Mouse (Mus musculus): ENCODE measurements around the gene Scn5a. TPM values are rescaled to one million over a fixed set of nuclear protein-coding genes. Genes with fewer than 3 reads are reported as not detected.

Gene Scn5a
- total and polyA plus RNA-seq, 2 experiments from 2014 or later, result 0.77 to 8.2 TPM

GRCm38 (mm10) chr9:119524511-119524910 lies 54.3 kb downstream of the Scn5a start:
- Histone ChIP-seq H3K36me3 (ENCODE audit: insufficient read depth) (no peaks in the 10 kb centered on the region), H3K9me3 (ENCODE audit: low read length) (no peaks in the 10 kb centered on the region), H3K27me3 (ENCODE audit: insufficient read depth, low read length) (no peaks in the 10 kb centered on the region), H3K4me2 (ENCODE audit: low read depth) (no peak overlapping the region), H3K27ac (ENCODE audit: low read depth, low read length) (no peak overlapping the region), H3K9ac (no peak overlapping the region), H3K4me1 (ENCODE audit: insufficient read depth) (no peaks in the 10 kb centered on the region), H3K4me3 (ENCODE audit: low read depth, low read length) (no peak overlapping the region)
- 92% methylated on average over 6 of the region's 6 CpGs for WGBS
- no peak for TF ChIP-seq CTCF (IDR thresholded peaks at IDR 0.05; ENCODE audit: low read depth)
- DNase-seq, result no peak
- no peak for ATAC-seq

GRCm38 (mm10) chr9:119523301-119523700 lies 55.5 kb downstream of the Scn5a start:
- Histone ChIP-seq H3K36me3 (ENCODE audit: insufficient read depth) (no peaks in the 10 kb centered on the region), H3K9me3 (ENCODE audit: low read length) (no peaks in the 10 kb centered on the region), H3K9ac (no peak overlapping the region), H3K4me2 (ENCODE audit: low read depth) (no peak overlapping the region), H3K4me1 (ENCODE audit: insufficient read depth) (no peaks in the 10 kb centered on the region), H3K4me3 (ENCODE audit: low read depth, low read length) (no peak overlapping the region), H3K27me3 (ENCODE audit: insufficient read depth, low read length) (no peaks in the 10 kb centered on the region), H3K27ac (ENCODE audit: low read depth, low read length) (no peak overlapping the region)
- ATAC-seq, result no peak
- WGBS, result 76% methylated on average over 8 of the region's 8 CpGs
- DNase-seq, result no peak
- no peak for TF ChIP-seq CTCF (IDR thresholded peaks at IDR 0.05; ENCODE audit: low read depth)

- H3K9ac ChIP-seq, result no peak overlapping the region
- no peak for ATAC-seq
- H3K27me3 ChIP-seq (ENCODE audit: insufficient read depth, low read length), result no peaks in the 10 kb centered on the region; the same call in 1 of the 2 replicates
- no peak overlapping the region for H3K27ac ChIP-seq (ENCODE audit: low read depth, low read length)
- no peaks in the 10 kb centered on the region for H3K36me3 ChIP-seq (ENCODE audit: insufficient read depth)
- H3K4me1 ChIP-seq (ENCODE audit: insufficient read depth), result 0 out of 2 replicates have a peak, but pooled peaks cover 6% of the 10 kb centered on the region
- H3K9me3 ChIP-seq (ENCODE audit: low read length), result no peaks in the 10 kb centered on the region
- no peak for DNase-seq
- no peak overlapping the region for H3K4me3 ChIP-seq (ENCODE audit: low read depth, low read length)
- 31% methylated on average over 23 of the region's 23 CpGs for WGBS
- no peak overlapping the region for H3K4me2 ChIP-seq (ENCODE audit: low read depth)
- TF ChIP-seq CTCF (IDR thresholded peaks at IDR 0.05; ENCODE audit: low read depth), result no peak
Observed at GRCm38 (mm10) chr9:119519116-119519515, 59.7 kb downstream of the Scn5a start.

GRCm38 (mm10) chr9:119518177-119518576 lies 60.6 kb downstream of the Scn5a start:
- no peak overlapping the region for H3K4me2 ChIP-seq (ENCODE audit: low read depth)
- no peak overlapping the region for H3K27ac ChIP-seq (ENCODE audit: low read depth, low read length)
- H3K9ac ChIP-seq, result no peak overlapping the region
- no peaks in the 10 kb centered on the region for H3K9me3 ChIP-seq (ENCODE audit: low read length)
- no peak for TF ChIP-seq CTCF (IDR thresholded peaks at IDR 0.05; ENCODE audit: low read depth)
- H3K4me3 ChIP-seq (ENCODE audit: low read depth, low read length), result no peak overlapping the region
- peaks cover 3% of the 10 kb centered on the region; the same call in 1 of the 2 replicates for H3K27me3 ChIP-seq (ENCODE audit: insufficient read depth, low read length)
- WGBS, result 61% methylated on average over 8 of the region's 8 CpGs
- H3K36me3 ChIP-seq (ENCODE audit: insufficient read depth), result no peaks in the 10 kb centered on the region
- 0 out of 2 replicates have a peak, but pooled peaks cover 6% of the 10 kb centered on the region for H3K4me1 ChIP-seq (ENCODE audit: insufficient read depth)
- no peak for ATAC-seq
- no peak for DNase-seq

- H3K27ac ChIP-seq (ENCODE audit: low read depth, low read length), result no peak overlapping the region
- 0 out of 2 replicates have a peak, but pooled peaks cover 6% of the 10 kb centered on the region for H3K4me1 ChIP-seq (ENCODE audit: insufficient read depth)
- DNase-seq (no peak), ATAC-seq (no peak)
- 36% methylated on average over 20 of the region's 20 CpGs for WGBS
- H3K27me3 ChIP-seq (ENCODE audit: insufficient read depth, low read length), result peaks cover 3% of the 10 kb centered on the region; the same call in 1 of the 2 replicates
- H3K36me3 ChIP-seq (ENCODE audit: insufficient read depth), result no peaks in the 10 kb centered on the region
- H3K4me2 ChIP-seq (ENCODE audit: low read depth), result no peak overlapping the region
- no peaks in the 10 kb centered on the region for H3K9me3 ChIP-seq (ENCODE audit: low read length)
- H3K4me3 ChIP-seq (ENCODE audit: low read depth, low read length), result no peak overlapping the region
- H3K9ac ChIP-seq, result no peak overlapping the region
- TF ChIP-seq CTCF (IDR thresholded peaks at IDR 0.05; ENCODE audit: low read depth), result no peak
Observed at GRCm38 (mm10) chr9:119517467-119517866, 61.3 kb downstream of the Scn5a start.

- Histone ChIP-seq H3K4me2 (ENCODE audit: low read depth) (no peak overlapping the region), H3K36me3 (ENCODE audit: insufficient read depth) (no peaks in the 10 kb centered on the region), H3K9me3 (ENCODE audit: low read length) (no peaks in the 10 kb centered on the region), H3K4me3 (ENCODE audit: low read depth, low read length) (no peak overlapping the region), H3K4me1 (ENCODE audit: insufficient read depth) (0 out of 2 replicates have a peak, but pooled peaks cover 6% of the 10 kb centered on the region), H3K27ac (ENCODE audit: low read depth, low read length) (no peak overlapping the region), H3K9ac (no peak overlapping the region), H3K27me3 (ENCODE audit: insufficient read depth, low read length) (peaks cover 3% of the 10 kb centered on the region; the same call in 1 of the 2 replicates)
- ATAC-seq, result no peak
- no peak for TF ChIP-seq CTCF (IDR thresholded peaks at IDR 0.05; ENCODE audit: low read depth)
- DNase-seq, result no peak
- 63% methylated on average over 5 of the region's 5 CpGs for WGBS
Observed at GRCm38 (mm10) chr9:119516815-119517214, 62.0 kb downstream of the Scn5a start.

- ATAC-seq, result no peak
Observed at GRCm38 (mm10) chr9:119515454-119515853, 63.4 kb downstream of the Scn5a start.

More at GRCm38 (mm10) chr9:119515454-119515853, 63.4 kb downstream of the Scn5a start:
- Histone ChIP-seq H3K4me2 (ENCODE audit: low read depth) (no peak overlapping the region), H3K9ac (no peak overlapping the region), H3K27me3 (ENCODE audit: insufficient read depth, low read length) (peaks cover 3% of the 10 kb centered on the region; the same call in 1 of the 2 replicates), H3K4me3 (ENCODE audit: low read depth, low read length) (no peak overlapping the region), H3K4me1 (ENCODE audit: insufficient read depth) (0 out of 2 replicates have a peak, but pooled peaks cover 6% of the 10 kb centered on the region), H3K36me3 (ENCODE audit: insufficient read depth) (no peaks in the 10 kb centered on the region), H3K27ac (ENCODE audit: low read depth, low read length) (no peak overlapping the region), H3K9me3 (ENCODE audit: low read length) (no peaks in the 10 kb centered on the region)
- no peak for DNase-seq
- WGBS, result 92% methylated on average over 9 of the region's 9 CpGs
- TF ChIP-seq CTCF (IDR thresholded peaks at IDR 0.05; ENCODE audit: low read depth), result no peak

All from forebrain, postnatal 0 days (tissue).